In the genomic region with DNA sequence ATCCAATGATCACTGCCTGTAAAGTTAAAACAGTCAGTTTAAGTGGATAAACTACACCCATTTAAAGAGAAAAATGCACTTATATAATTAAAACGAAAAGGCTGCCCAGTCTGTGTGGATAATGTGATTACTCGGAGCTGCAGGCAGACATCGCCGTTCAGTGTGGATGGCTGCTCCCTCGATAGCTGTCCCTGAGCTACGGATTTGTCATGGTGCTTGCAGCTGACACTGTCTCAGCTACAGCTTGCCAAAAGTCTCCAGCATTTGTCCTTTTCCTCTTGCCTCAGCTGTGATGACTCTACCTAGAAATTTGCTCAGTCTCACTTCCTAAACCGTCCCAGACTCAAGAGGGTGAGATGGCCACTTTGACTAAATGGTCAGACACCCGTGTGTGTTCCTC, we compare ENCODE assay signal across 11 mouse cellular contexts.
DNase-seq lines count a peak whose midpoint lies in the region; ATAC-seq and TF ChIP-seq lines count a peak whose summit lies in the region.
"Had no signal": no experiment of that assay in that cellular context is flagged by ENCODE, and none has a peak within 500 bp of the region (broad histone marks: within the 10 kb centered on the region; RNA-seq: fewer than 3 reads in every experiment).

No protein-coding gene starts in this region.

- no peak for TF ChIP-seq CTCF in lung, postnatal 0 days (IDR thresholded peaks at IDR 0.05)
- no peak for TF ChIP-seq CTCF in hindbrain, postnatal 0 days (IDR thresholded peaks at IDR 0.05; ENCODE audit: low read depth)
- TF ChIP-seq CTCF in kidney, adult 2 months (conservative IDR thresholded peaks at IDR 0.05; ENCODE audit: insufficient read depth, insufficient read length, low read depth, low read length): no peak

- H3K4me1 ChIP-seq in embryonic facial prominence, embryonic 12.5 days: peaks cover 37% of the 10 kb centered on the region
- peaks cover 46% of the 10 kb centered on the region for H3K4me1 ChIP-seq in embryonic facial prominence, embryonic 10.5 days
- H3K4me1 ChIP-seq in lung, postnatal 0 days (ENCODE audit: insufficient read depth, low read depth, low read length): no peaks in the 10 kb centered on the region
- peaks cover 8% of the 10 kb centered on the region for H3K4me1 ChIP-seq in hindbrain, postnatal 0 days (ENCODE audit: insufficient read depth, low read length)
- H3K4me1 ChIP-seq in kidney, adult 2 months (ENCODE audit: control insufficient read depth, insufficient read depth, low read length): no peaks in the 10 kb centered on the region

- 46% methylated on average over 8 of the region's 8 CpGs for WGBS in embryonic facial prominence, embryonic 12.5 days
- 57% methylated on average over 8 of the region's 8 CpGs for WGBS in embryonic facial prominence, embryonic 10.5 days
- WGBS in lung, postnatal 0 days: 57% methylated on average over 8 of the region's 8 CpGs
- WGBS in hindbrain, postnatal 0 days: 12% methylated on average over 8 of the region's 8 CpGs
- 66% methylated on average over 8 of the region's 8 CpGs for WGBS in kidney, adult 2 months

- TF ChIP-seq POLR2A in kidney, adult 2 months (IDR thresholded peaks at IDR 0.05; ENCODE audit: low read depth, low read length): no peak

- H3K4me3 ChIP-seq in embryonic facial prominence, embryonic 12.5 days: no peak overlapping the region
- H3K4me3 ChIP-seq in embryonic facial prominence, embryonic 10.5 days: no peak overlapping the region
- no peak overlapping the region for H3K4me3 ChIP-seq in lung, postnatal 0 days (ENCODE audit: low read depth, low read length)
- H3K4me3 ChIP-seq in hindbrain, postnatal 0 days (ENCODE audit: low read length): no peak overlapping the region
- no peak overlapping the region for H3K4me3 ChIP-seq in kidney, adult 2 months (ENCODE audit: insufficient read depth, low read depth, low read length)

- no peak overlapping the region for H3K4me2 ChIP-seq in embryonic facial prominence, embryonic 12.5 days (replicated peaks)
- H3K4me2 ChIP-seq in lung, postnatal 0 days (replicated peaks; ENCODE audit: low read depth, low read length): no peak overlapping the region
- H3K4me2 ChIP-seq in hindbrain, postnatal 0 days (ENCODE audit: low read depth, low read length): peak overlapping the region; percentile 16; the same call in 1 of the 2 replicates
- H3K4me2 ChIP-seq: liver, embryonic 11.5 days had no signal

- peaks cover 11% of the 10 kb centered on the region for H3K36me3 ChIP-seq in embryonic facial prominence, embryonic 12.5 days
- H3K36me3 ChIP-seq in embryonic facial prominence, embryonic 10.5 days (replicated peaks): peaks cover 27% of the 10 kb centered on the region
- H3K36me3 ChIP-seq in lung, postnatal 0 days (ENCODE audit: insufficient read depth, low read length): no peaks in the 10 kb centered on the region
- no peaks in the 10 kb centered on the region for H3K36me3 ChIP-seq in hindbrain, postnatal 0 days (ENCODE audit: insufficient read depth, low read length)
- H3K36me3 ChIP-seq in kidney, adult 2 months (ENCODE audit: control insufficient read depth, insufficient read depth, low read length): no peaks in the 10 kb centered on the region

- no peak overlapping the region for H3K9ac ChIP-seq in embryonic facial prominence, embryonic 12.5 days
- H3K9ac ChIP-seq in lung, postnatal 0 days (replicated peaks; ENCODE audit: low read depth): no peak overlapping the region
- no peak overlapping the region for H3K9ac ChIP-seq in hindbrain, postnatal 0 days (replicated peaks; ENCODE audit: low read length)

- H3K27me3 ChIP-seq in embryonic facial prominence, embryonic 12.5 days: no peaks in the 10 kb centered on the region
- no peaks in the 10 kb centered on the region for H3K27me3 ChIP-seq in embryonic facial prominence, embryonic 10.5 days (replicated peaks; ENCODE audit: low read depth, poor library complexity, severe bottlenecking)
- no peaks in the 10 kb centered on the region for H3K27me3 ChIP-seq in lung, postnatal 0 days (replicated peaks; ENCODE audit: insufficient read depth, low read length)
- H3K27me3 ChIP-seq in hindbrain, postnatal 0 days (ENCODE audit: insufficient read depth, low read length): no peaks in the 10 kb centered on the region
- H3K27me3 ChIP-seq in kidney, adult 2 months (replicated peaks; ENCODE audit: control insufficient read depth, insufficient read depth, low read length): no peaks in the 10 kb centered on the region

- no peak for TF ChIP-seq EP300 in lung, postnatal 0 days (IDR thresholded peaks at IDR 0.05)

- H3K27ac ChIP-seq in embryonic facial prominence, embryonic 12.5 days: peak overlapping the region; percentile 54
- H3K27ac ChIP-seq in embryonic facial prominence, embryonic 10.5 days (replicated peaks): no peak overlapping the region
- H3K27ac ChIP-seq in lung, postnatal 0 days (ENCODE audit: low read length): no peak overlapping the region
- 0 out of 2 replicates have a peak overlapping the region, but pooled peaks have one; percentile 38 for H3K27ac ChIP-seq in hindbrain, postnatal 0 days
- H3K27ac ChIP-seq in kidney, adult 2 months (ENCODE audit: insufficient read depth, low read depth, low read length): no peak overlapping the region

- no peaks in the 10 kb centered on the region for H3K9me3 ChIP-seq in embryonic facial prominence, embryonic 12.5 days
- H3K9me3 ChIP-seq in embryonic facial prominence, embryonic 10.5 days: no peaks in the 10 kb centered on the region
- H3K9me3 ChIP-seq in lung, postnatal 0 days (ENCODE audit: low read length): no peaks in the 10 kb centered on the region
- H3K9me3 ChIP-seq in hindbrain, postnatal 0 days (ENCODE audit: low read length): no peaks in the 10 kb centered on the region

- no peak for DNase-seq in embryonic facial prominence, embryonic 10.5 days (ENCODE audit: low spot score)
- DNase-seq in lung, postnatal 0 days (ENCODE audit: low spot score): peak; percentile 19
- no peak for DNase-seq in lung, postnatal 14 days
- peak; percentile 78 for DNase-seq in hindbrain, postnatal 0 days (ENCODE audit: low spot score)
- DNase-seq in retina, adult 2 months (ENCODE audit: low read depth, low spot score): peak; percentile 23
- no peak for DNase-seq in kidney, adult 2 months
- DNase-seq: cerebellum, adult 18-20 months; thymus, postnatal 14 days had no signal

- no peak for ATAC-seq in embryonic facial prominence, embryonic 12.5 days (ENCODE audit: insufficient number of reproducible peaks, insufficient read depth, low FRiP score, low TSS enrichment)
- peak; percentile 44 for ATAC-seq in lung, postnatal 0 days
- ATAC-seq in hindbrain, postnatal 0 days: peak; percentile 87
- no peak for ATAC-seq in megakaryocyte progenitor cell, adult 5-6 weeks (replicated peaks; ENCODE audit: poor library complexity)

Comparison
In these comparisons a context has a peak if more than half of its experiments do, and no peak if none do; other contexts are left out.
1. H3K27ac ChIP-seq: peak in embryonic facial prominence, embryonic 12.5 days (single experiment) and hindbrain, postnatal 0 days (single experiment); none in embryonic facial prominence, embryonic 10.5 days (single experiment), lung, postnatal 0 days (single experiment) and kidney, adult 2 months (single experiment).
2. DNase-seq: peak in lung, postnatal 0 days (single experiment), hindbrain, postnatal 0 days (single experiment) and retina, adult 2 months (single experiment); none in embryonic facial prominence, embryonic 10.5 days (single experiment), lung, postnatal 14 days (single experiment) and kidney, adult 2 months (single experiment).
3. ATAC-seq: peak in lung, postnatal 0 days (single experiment) and hindbrain, postnatal 0 days (single experiment); none in embryonic facial prominence, embryonic 12.5 days (single experiment) and megakaryocyte progenitor cell, adult 5-6 weeks (single experiment).